Mouse (Mus musculus) kidney, embryonic 16.5 days (tissue): Measurements from ENCODE around the gene Hoxa2. TPM values are rescaled to one million over a fixed set of nuclear protein-coding genes. Genes with fewer than 3 reads are reported as not detected.

Experiments used
- ATAC-seq: fragments of 200-750 bp; cut with Nextera tagmentation; 2 replicates; pipeline ENCODE4 v1.8.0; 2017; ENCODE audit warnings: moderate TSS enrichment; ENCODE audit not compliant: low FRiP score, low TSS enrichment
- H3K27ac ChIP-seq: fragments of 300-500 bp; sonication (generic); 2 replicates; pipeline ENCODE4 v1.5.1; 2014; ENCODE audit warnings: low read length
- H3K27me3 ChIP-seq: fragments of 300-500 bp; sonication (generic); 2 replicates; pipeline ENCODE4 v1.6.1; 2014; ENCODE audit warnings: low read length, control low read depth, mixed read lengths; ENCODE audit not compliant: insufficient read depth
- H3K36me3 ChIP-seq: fragments of 300-500 bp; sonication (generic); 2 replicates; pipeline ENCODE4 v1.6.1; 2014; ENCODE audit warnings: low read length, control low read depth, mixed read lengths; ENCODE audit not compliant: insufficient read depth
- H3K4me1 ChIP-seq: fragments of 300-500 bp; sonication (generic); 2 replicates; pipeline ENCODE4 v1.6.1; 2014; ENCODE audit warnings: low read length, control low read depth, mixed read lengths; ENCODE audit not compliant: insufficient read depth
- H3K4me2 ChIP-seq: fragments of 300-500 bp; sonication (generic); replicated peaks from 2 replicates; pipeline ENCODE4 v1.6.1; 2014; ENCODE audit warnings: low read depth, low read length
- H3K4me3 ChIP-seq: fragments of 300-500 bp; sonication (generic); 2 replicates; pipeline ENCODE4 v1.5.1; 2014; ENCODE audit warnings: mild to moderate bottlenecking, low read length
- H3K9ac ChIP-seq: fragments of 300-500 bp; sonication (generic); replicated peaks from 2 replicates; pipeline ENCODE4 v1.6.1; 2014; ENCODE audit warnings: low read length
- H3K9me3 ChIP-seq: fragments of 300-500 bp; sonication (generic); 2 replicates; pipeline ENCODE4 v1.6.1; 2016; ENCODE audit warnings: low read length, control low read depth
- WGBS: fragments of 180-500 bp; shearing (Covaris S2); extraction: QIAGEN DNeasy Blood & Tissue Kit; methylation state at CpG from one replicate; pipeline ENCODE4 v1.1.7; 2014; 5-methylcytosine and 5-hydroxymethylcytosine counted together
- polyA plus RNA-seq: library from polyadenylated mRNA; unstranded; fragments of >200 nt; fragmentation: Nextera tagmentation; extraction: Ambion mirVana; gene quantifications from 2 replicates; pipeline ENCODE4 v1.2.1, GENCODE M21; 2015

The Hoxa2 gene
- polyA plus RNA-seq, 1 experiment from 2014 or later, result 2.1 TPM

DNA sequence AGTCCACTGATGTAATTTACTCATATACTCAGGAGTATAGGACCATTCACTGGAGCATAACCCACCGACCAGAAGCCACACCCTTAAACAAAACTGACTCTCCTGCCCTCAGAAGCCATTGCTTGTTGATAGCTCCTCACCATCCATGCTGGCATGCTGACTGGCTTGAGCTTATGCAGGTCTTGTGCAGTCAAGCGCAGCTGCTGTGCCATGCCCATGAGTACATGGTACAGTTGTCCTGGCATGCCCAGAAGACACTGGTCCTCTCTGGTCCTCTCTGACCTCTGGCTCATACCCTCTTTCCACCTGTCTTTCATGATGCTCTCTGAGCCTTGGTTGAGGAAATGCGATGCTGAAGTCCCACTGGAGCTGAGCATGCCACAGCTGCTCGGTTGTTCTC, 41.0 kb downstream of the Hoxa2 start:
- Histone ChIP-seq H3K4me2 (no peak overlapping the region), H3K9ac (no peak overlapping the region), H3K36me3 (no peaks in the 10 kb centered on the region), H3K4me3 (no peak overlapping the region), H3K9me3 (peaks cover 8% of the 10 kb centered on the region; the same call in 1 of the 2 replicates), H3K27ac (no peak overlapping the region), H3K4me1 (peaks cover 8% of the 10 kb centered on the region; the same call in 1 of the 2 replicates), H3K27me3 (0 out of 2 replicates have a peak, but pooled peaks cover 2% of the 10 kb centered on the region)
- WGBS, result 70% methylated on average over 4 of the region's 4 CpGs
- no peak for ATAC-seq

- ATAC-seq, result peak; percentile 61; the same call in 1 of the 2 replicates
- Histone ChIP-seq H3K9ac (no peak overlapping the region), H3K4me2 (no peak overlapping the region), H3K4me3 (no peak overlapping the region), H3K36me3 (no peaks in the 10 kb centered on the region), H3K4me1 (peaks cover 20% of the 10 kb centered on the region), H3K27ac (no peak overlapping the region), H3K27me3 (0 out of 2 replicates have a peak, but pooled peaks cover 2% of the 10 kb centered on the region), H3K9me3 (no peaks in the 10 kb centered on the region)
- 22% methylated on average over 3 of the region's 3 CpGs for WGBS
These were observed 43.5 kb downstream of the Hoxa2 start for GRCm38 (mm10) chr6:52121173-52121572.

DNA sequence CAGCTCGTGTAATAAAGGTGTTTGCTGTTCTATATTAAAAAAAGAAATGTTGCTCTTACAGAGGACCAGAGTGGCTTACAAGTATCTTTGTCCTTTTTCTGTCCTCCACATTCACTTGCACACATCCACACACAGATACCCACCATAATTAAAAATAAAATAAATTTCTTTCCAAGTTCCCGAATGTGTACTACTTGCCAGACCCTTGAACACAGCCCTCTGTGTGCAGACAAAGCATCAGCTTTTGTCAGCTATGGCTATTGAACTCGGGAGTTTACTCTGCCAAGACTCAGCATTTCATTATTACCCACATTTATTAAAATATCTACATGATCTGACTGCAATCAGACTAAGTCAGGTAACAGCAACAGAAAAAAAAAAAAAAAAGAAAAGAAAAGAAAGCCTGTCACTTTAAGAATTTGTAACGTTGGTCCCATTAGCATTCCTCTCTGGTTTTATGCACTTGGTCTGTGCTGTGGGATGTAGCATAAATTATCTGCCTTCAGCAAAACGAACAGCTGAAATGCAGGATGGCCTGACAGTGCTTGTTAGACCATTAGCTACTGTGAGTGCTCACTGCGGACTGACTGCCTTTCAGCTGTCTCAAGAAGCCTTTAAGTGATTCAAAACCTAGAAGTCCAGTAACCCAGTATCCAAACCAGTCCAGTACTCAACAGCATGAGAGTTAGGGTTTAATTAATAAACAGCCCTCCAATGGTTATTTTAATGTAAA, 45.6 kb downstream of the Hoxa2 start:
- ATAC-seq, result no peak
- no peak overlapping the region for H3K27ac ChIP-seq
- WGBS, result 20% methylated on average over 6 of the region's 6 CpGs
- no peak overlapping the region for H3K4me3 ChIP-seq
- no peaks in the 10 kb centered on the region for H3K9me3 ChIP-seq
- H3K36me3 ChIP-seq, result no peaks in the 10 kb centered on the region
- H3K9ac ChIP-seq, result no peak overlapping the region
- H3K4me2 ChIP-seq, result no peak overlapping the region
- H3K27me3 ChIP-seq, result 0 out of 2 replicates have a peak, but pooled peaks cover 5% of the 10 kb centered on the region
- peaks cover 30% of the 10 kb centered on the region for H3K4me1 ChIP-seq

DNA sequence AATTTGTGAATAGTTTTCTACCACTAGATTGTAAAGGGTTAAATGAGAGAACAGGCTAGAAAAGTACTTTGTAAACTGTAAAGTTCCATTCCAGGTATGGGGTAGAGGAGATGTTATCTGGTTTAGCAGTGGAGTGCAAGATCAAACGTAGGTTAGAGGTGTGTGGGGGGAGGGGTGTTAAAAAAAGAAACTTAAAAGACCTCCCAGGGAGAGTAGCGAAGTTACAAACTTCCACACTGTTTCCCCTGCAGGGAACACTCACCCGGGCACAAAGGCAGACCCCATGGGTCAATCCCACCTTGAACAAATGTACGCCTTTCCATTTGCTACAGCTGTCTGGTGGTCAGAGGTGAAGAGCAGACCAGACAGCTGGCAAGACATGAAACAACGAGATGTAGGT, 48.7 kb downstream of the Hoxa2 start:
- Histone ChIP-seq H3K4me3 (no peak overlapping the region), H3K4me1 (peaks cover 36% of the 10 kb centered on the region), H3K27me3 (0 out of 2 replicates have a peak, but pooled peaks cover 5% of the 10 kb centered on the region), H3K36me3 (no peaks in the 10 kb centered on the region), H3K9ac (0 out of 2 replicates have a peak overlapping the region, but pooled peaks have one; percentile 2), H3K9me3 (no peaks in the 10 kb centered on the region), H3K4me2 (no peak overlapping the region), H3K27ac (no peak overlapping the region)
- no peak for ATAC-seq
- 26% methylated on average over 5 of the region's 5 CpGs for WGBS

Other genes with a start within 250 kb of the Hoxa2 start
- gene Skap2, start 152.3 kb downstream of the Hoxa2 start, polyA plus RNA-seq, result 35.4 and 36.8 TPM in 2 replicates
- gene Hoxa1, start 6.5 kb downstream of the Hoxa2 start, polyA plus RNA-seq, result 0.81 and 0.82 TPM in 2 replicates
- gene 5730596B20Rik, start 12.7 kb upstream of the Hoxa2 start, polyA plus RNA-seq, result 1.7 and 2.5 TPM in 2 replicates
- gene Hoxa4, start 26.9 kb upstream of the Hoxa2 start, polyA plus RNA-seq, result 1.2 and 1.4 TPM in 2 replicates
- gene Hoxa5, start 39.8 kb upstream of the Hoxa2 start, polyA plus RNA-seq, result 9.0 and 9.5 TPM in 2 replicates
- 2.9 and 3.8 TPM in 2 replicates for gene Hoxa6, start 43.9 kb upstream of the Hoxa2 start, polyA plus RNA-seq
- gene Hoxa3, start 48.5 kb upstream of the Hoxa2 start, polyA plus RNA-seq, result 8.2 and 10.8 TPM in 2 replicates
- not detected in 2 replicates for gene Gm28308, start 48.5 kb upstream of the Hoxa2 start, polyA plus RNA-seq
- gene Hoxa7, start 57.0 kb upstream of the Hoxa2 start, polyA plus RNA-seq, result 25.7 and 27.5 TPM in 2 replicates
- 56.6 and 56.8 TPM in 2 replicates for gene Hoxa9, start 66.3 kb upstream of the Hoxa2 start, polyA plus RNA-seq
- gene Hoxa10, start 76.0 kb upstream of the Hoxa2 start, polyA plus RNA-seq, result 147 and 154 TPM in 2 replicates
- 27.9 and 31.8 TPM in 2 replicates for gene Hoxa11, start 81.0 kb upstream of the Hoxa2 start, polyA plus RNA-seq
- gene Hoxa13, start 96.0 kb upstream of the Hoxa2 start, polyA plus RNA-seq, result 0.15 TPM in 2 replicates
- not detected in 2 replicates for gene Evx1, start 148.7 kb upstream of the Hoxa2 start, polyA plus RNA-seq